Mouse (Mus musculus): ENCODE results near the gene Ift20.
"Not testable (repeated sequence)": the region's sequence is repeated elsewhere in the genome, so short reads cannot be mapped to it uniquely, and the experiment has no call there.

The Ift20 gene

GRCm38 (mm10) chr11:78567614-78568013 is 31.5 kb downstream of the Ift20 start:
- no peak for DNase-seq (ENCODE audit: low spot score)

GRCm38 (mm10) chr11:78568827-78569226 is 32.7 kb downstream of the Ift20 start:
- DNase-seq (ENCODE audit: low spot score) = no peak

- DNase-seq (ENCODE audit: low spot score) = no peak
These were observed 33.6 kb downstream of the Ift20 start for GRCm38 (mm10) chr11:78569806-78570205.

GRCm38 (mm10) chr11:78571441-78571840 is 35.3 kb downstream of the Ift20 start:
- no peak for DNase-seq (ENCODE audit: low spot score)

GRCm38 (mm10) chr11:78571854-78572253 is 35.7 kb downstream of the Ift20 start:
- no peak for DNase-seq (ENCODE audit: low spot score)

- not testable (repeated sequence) for DNase-seq (ENCODE audit: low spot score)
These were observed 37.9 kb downstream of the Ift20 start for GRCm38 (mm10) chr11:78574031-78574430.

GRCm38 (mm10) chr11:78574536-78574935 is 38.4 kb downstream of the Ift20 start:
- DNase-seq (ENCODE audit: low spot score) = no peak

GRCm38 (mm10) chr11:78574975-78575374 is 38.8 kb downstream of the Ift20 start:
- DNase-seq (ENCODE audit: low spot score) = no peak

GRCm38 (mm10) chr11:78582848-78583247 is 46.7 kb downstream of the Ift20 start:
- DNase-seq (ENCODE audit: low spot score) = no peak

- no peak for DNase-seq (ENCODE audit: low spot score)
These were observed 49.9 kb downstream of the Ift20 start for GRCm38 (mm10) chr11:78586099-78586498.

GRCm38 (mm10) chr11:78587677-78588076 is 51.5 kb downstream of the Ift20 start:
- DNase-seq (ENCODE audit: low spot score) = not testable (repeated sequence)

Measured in left cerebral cortex, adult 11 months (tissue).